ENCODE assay signal across 21 mouse cellular contexts in the genomic region with DNA sequence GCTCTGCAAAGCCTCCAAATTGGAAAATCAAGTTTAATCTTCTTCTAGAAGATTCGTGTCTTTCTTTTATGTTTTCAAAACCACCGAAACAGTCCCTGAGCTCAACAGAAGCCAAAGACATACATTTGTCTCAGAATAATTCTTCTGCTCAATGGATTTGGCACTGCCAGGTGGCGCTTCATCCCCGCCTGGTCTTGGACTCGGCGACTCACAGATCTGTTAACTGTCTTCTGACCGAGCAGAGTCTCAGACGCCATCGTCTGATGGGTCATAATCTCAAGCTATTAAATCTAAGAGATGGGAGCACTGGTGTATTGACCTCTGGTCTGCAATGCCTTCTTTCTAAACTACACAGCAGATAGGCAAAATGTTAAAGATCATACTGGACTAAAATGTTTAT. TPM values are rescaled to one million over a fixed set of nuclear protein-coding genes. Genes with fewer than 3 reads are reported as not detected.
DNase-seq lines count a peak whose midpoint lies in the region; ATAC-seq lines count a peak whose summit lies in the region.
"Had no signal": no experiment of that assay in that cellular context is flagged by ENCODE, and none has a peak within 500 bp of the region (broad histone marks: within the 10 kb centered on the region; RNA-seq: fewer than 3 reads in every experiment).

No protein-coding gene starts in this region.

- no peak for ATAC-seq in cerebellum, adult (ENCODE audit: insufficient number of reproducible peaks, low FRiP score, low TSS enrichment)
- ATAC-seq: activated CD4-positive, CD25-positive, alpha-beta regulatory T cell, adult 4 months; CD4-positive, CD25-positive, alpha-beta regulatory T cell, adult 4 months; forebrain, embryonic 13.5 days; forebrain, embryonic 15.5 days; forebrain, postnatal 0 days; Patski had no signal

- intact Hi-C loops in left cerebral cortex, postnatal 4 days (cut with DNase I) = no loop called here
- intact Hi-C loops in left cerebral cortex, postnatal 36 days (cut with DNase I) = loop anchor here (5.0 kb wide), 1 partner anchor 39 kb away; no protein-coding TSS in a partner anchor

- peak; percentile 68 to 80 for DNase-seq in cerebellum, postnatal 10 days
- peak; percentile 14 to 39 for DNase-seq in cerebellum, postnatal 25 days
- DNase-seq in cerebellum, adult 9-11 months = no peak
- peak; percentile 61 for DNase-seq in left cerebral cortex, postnatal 4 days
- no peak for DNase-seq in left cerebral cortex, postnatal 36 days (ENCODE audit: low spot score in 2 of 2)
- DNase-seq: adrenal gland, adult 8-10 months; adrenal gland, postnatal 14 days; adrenal gland, postnatal 36 days; B cell, adult 2 months; cerebellum, adult 11 months; cerebellum, adult 18-20 months; cerebellum, adult 8-10 months; forebrain, postnatal 0 days had no signal

RNA-seq across cellular contexts. Expression of a gene that starts 20.8 kb away (rescaled TPM):
- under 1 TPM in 1 of 2 experiments, not detected in 1; 0.30 TPM for total RNA-seq in left cerebral cortex, postnatal 4 days (2021)
- total RNA-seq in left cerebral cortex, postnatal 36 days (2021) = not detected
- total RNA-seq: CH12.LX had no signal

RNA-seq across cellular contexts. Expression of a gene that starts 24.3 kb away (rescaled TPM):
- not detected for total RNA-seq in left cerebral cortex, postnatal 4 days (2021)
- not detected for total RNA-seq in left cerebral cortex, postnatal 36 days (2021)
- total RNA-seq: adrenal gland, adult 18-20 months; adrenal gland, postnatal 14 days; adrenal gland, postnatal 36 days; CH12.LX; forebrain, postnatal 0 days had no signal

Comparison
In these comparisons a context has a peak if more than half of its experiments do, and no peak if none do; other contexts are left out.
1. DNase-seq: peak in cerebellum, postnatal 10 days (2 of 2), cerebellum, postnatal 25 days (2 of 2) and left cerebral cortex, postnatal 4 days (single experiment); none in cerebellum, adult 9-11 months (single experiment) and left cerebral cortex, postnatal 36 days (0 of 2).